Mouse (Mus musculus): ENCODE measurements at regions not wholly inside any gene's neighbourhood (a gene's known extent, or its start where the extent isn't known, plus 50 kb on each side); places are given as distances from the start of the nearest gene placed in this dataset.

DNA sequence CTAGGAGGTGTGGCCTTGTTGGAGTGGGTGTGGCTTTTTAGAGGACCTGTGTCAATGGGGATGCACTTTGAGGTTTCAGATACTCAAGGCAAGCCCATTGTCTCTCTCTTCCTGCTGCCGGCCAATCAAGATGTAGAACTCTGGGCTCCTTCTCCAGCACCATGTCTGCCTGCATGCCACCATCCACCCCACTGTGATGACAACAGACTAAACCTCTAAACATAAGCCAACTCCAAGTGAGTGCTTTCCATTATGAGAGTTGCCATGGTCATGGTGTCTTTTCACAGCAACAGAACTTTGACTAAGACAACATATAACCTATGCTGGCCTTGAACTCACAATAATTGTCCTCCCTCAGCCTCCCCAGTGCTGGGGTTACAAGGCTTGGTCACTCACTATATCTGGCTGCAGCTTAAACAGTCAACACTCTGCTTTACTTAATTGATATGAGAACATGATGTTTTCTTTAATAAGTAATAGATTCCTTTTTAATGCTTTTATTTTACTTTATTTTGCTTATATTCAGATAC lies 246.7 kb upstream of the Tsc22d2 start:
- no peaks in the 10 kb centered on the region for H3K36me3 ChIP-seq (ENCODE audit: control insufficient read depth, insufficient read depth, low read length)
- 100% methylated on average over 1 of the region's 1 CpGs for WGBS
- H3K4me2 ChIP-seq (ENCODE audit: low read length), result no peak overlapping the region
- ATAC-seq (no peak), DNase-seq (ENCODE audit: low spot score) (no peak)
- H3K4me1 ChIP-seq (ENCODE audit: control insufficient read depth, insufficient read depth, low read length), result no peaks in the 10 kb centered on the region
- no peak overlapping the region for H3K4me3 ChIP-seq (ENCODE audit: low read depth, low read length)
- no peak overlapping the region for H3K27ac ChIP-seq (ENCODE audit: low read depth, low read length)
- H3K9ac ChIP-seq (ENCODE audit: low read length), result no peak overlapping the region
- H3K27me3 ChIP-seq (replicated peaks; ENCODE audit: control insufficient read depth, insufficient read depth, low read length), result no peaks in the 10 kb centered on the region
- H3K9me3 ChIP-seq (replicated peaks; ENCODE audit: control insufficient read depth, low read length), result no peaks in the 10 kb centered on the region

DNA sequence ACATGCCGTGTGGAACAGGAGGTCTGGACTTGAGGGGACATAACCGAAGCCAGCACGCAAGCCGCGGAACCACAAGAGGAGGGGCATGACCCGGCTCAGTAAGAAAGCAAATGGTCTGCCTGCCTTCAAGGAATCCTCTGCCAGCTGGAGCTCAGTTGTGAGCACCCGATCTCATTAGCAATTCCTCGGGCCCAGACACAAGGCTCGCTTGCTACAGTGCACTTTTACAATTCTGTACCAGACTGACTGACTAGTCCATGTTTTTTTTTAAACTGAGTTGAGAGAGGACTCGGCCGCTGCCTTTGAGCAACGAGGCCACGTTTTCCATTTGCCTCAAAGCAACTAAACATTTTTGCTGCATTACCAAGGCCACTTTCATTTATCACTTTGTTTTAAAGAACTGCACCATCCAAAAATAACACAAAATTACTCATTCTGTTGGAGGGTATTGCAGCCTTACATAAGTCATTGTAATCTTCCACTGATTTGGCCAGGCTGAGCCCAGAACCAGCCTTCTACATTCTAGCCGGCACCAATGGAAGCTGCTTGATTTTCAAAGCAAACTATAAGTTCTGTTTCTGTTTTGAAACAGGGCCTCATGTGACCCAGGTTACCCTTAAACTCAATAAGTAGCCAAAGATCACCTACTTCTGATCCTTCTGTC lies 245.9 kb upstream of the Tsc22d2 start:
- WGBS, result 38% methylated on average over 14 of the region's 14 CpGs
- Histone ChIP-seq H3K27me3 (replicated peaks; ENCODE audit: control insufficient read depth, insufficient read depth, low read length) (no peaks in the 10 kb centered on the region), H3K4me2 (ENCODE audit: low read length) (no peak overlapping the region), H3K4me3 (ENCODE audit: low read depth, low read length) (no peak overlapping the region), H3K9ac (ENCODE audit: low read length) (no peak overlapping the region), H3K9me3 (replicated peaks; ENCODE audit: control insufficient read depth, low read length) (no peaks in the 10 kb centered on the region), H3K36me3 (ENCODE audit: control insufficient read depth, insufficient read depth, low read length) (no peaks in the 10 kb centered on the region), H3K27ac (ENCODE audit: low read depth, low read length) (no peak overlapping the region), H3K4me1 (ENCODE audit: control insufficient read depth, insufficient read depth, low read length) (no peaks in the 10 kb centered on the region)
- peak; percentile 73 for ATAC-seq
- DNase-seq (ENCODE audit: low spot score), result peak; percentile 74

DNA sequence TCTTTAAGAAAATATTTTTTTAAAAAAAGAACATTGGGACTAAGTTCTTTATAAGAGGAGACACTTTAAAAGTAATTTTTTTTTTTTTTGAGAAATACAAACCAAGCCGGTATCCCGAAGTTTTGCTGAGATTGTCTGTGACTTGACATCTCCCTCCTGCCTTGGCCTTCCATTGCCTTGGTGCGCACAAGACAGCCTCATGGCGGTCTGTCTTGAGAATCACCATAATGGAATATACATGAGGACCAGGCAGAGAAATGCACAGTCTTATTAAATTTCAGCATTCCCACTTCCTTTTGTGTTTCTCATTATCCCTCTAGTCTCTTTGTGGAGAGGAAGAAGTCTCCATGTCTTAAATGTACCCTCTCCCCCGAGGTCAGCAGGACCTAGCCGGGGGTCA lies 244.7 kb upstream of the Tsc22d2 start:
- ATAC-seq, result no peak
- 82% methylated on average over 6 of the region's 6 CpGs for WGBS
- H3K9ac ChIP-seq (ENCODE audit: low read length), result no peak overlapping the region

DNA sequence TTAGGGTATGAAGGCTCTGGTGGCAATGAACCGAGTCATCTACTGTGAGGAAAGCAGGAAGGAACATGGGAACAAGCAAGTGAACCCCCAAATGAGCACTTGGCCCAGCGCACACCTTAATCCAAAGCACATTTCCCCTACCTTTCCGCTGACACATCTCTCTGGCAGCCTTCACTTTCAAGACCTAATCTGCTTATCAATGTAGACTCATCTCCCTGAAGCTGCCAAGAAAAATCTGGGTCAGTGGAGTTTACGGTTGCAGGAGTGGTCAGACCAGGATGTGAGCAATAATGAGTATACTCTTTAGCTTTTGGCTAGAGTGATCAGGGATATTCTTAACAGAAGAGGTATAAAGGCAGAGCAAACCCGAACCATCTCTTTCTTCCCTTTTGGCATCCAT lies 242.4 kb upstream of the Tsc22d2 start:
- no peak for ATAC-seq
- no peak overlapping the region for H3K4me2 ChIP-seq (ENCODE audit: low read length)
- no peaks in the 10 kb centered on the region for H3K9me3 ChIP-seq (replicated peaks; ENCODE audit: control insufficient read depth, low read length)
- DNase-seq (ENCODE audit: low spot score), result no peak
- no peak overlapping the region for H3K9ac ChIP-seq (ENCODE audit: low read length)
- no peaks in the 10 kb centered on the region for H3K4me1 ChIP-seq (ENCODE audit: control insufficient read depth, insufficient read depth, low read length)
- WGBS, result 86% methylated on average over 5 of the region's 5 CpGs
- no peaks in the 10 kb centered on the region for H3K27me3 ChIP-seq (replicated peaks; ENCODE audit: control insufficient read depth, insufficient read depth, low read length)
- H3K27ac ChIP-seq (ENCODE audit: low read depth, low read length), result no peak overlapping the region
- H3K36me3 ChIP-seq (ENCODE audit: control insufficient read depth, insufficient read depth, low read length), result no peaks in the 10 kb centered on the region
- H3K4me3 ChIP-seq (ENCODE audit: low read depth, low read length), result no peak overlapping the region

More for the DNA sequence above, 244.7 kb upstream of the Tsc22d2 start:
- Histone ChIP-seq H3K27me3 (replicated peaks; ENCODE audit: control insufficient read depth, insufficient read depth, low read length) (no peaks in the 10 kb centered on the region), H3K4me1 (ENCODE audit: control insufficient read depth, insufficient read depth, low read length) (no peaks in the 10 kb centered on the region), H3K9me3 (replicated peaks; ENCODE audit: control insufficient read depth, low read length) (no peaks in the 10 kb centered on the region), H3K36me3 (ENCODE audit: control insufficient read depth, insufficient read depth, low read length) (no peaks in the 10 kb centered on the region), H3K27ac (ENCODE audit: low read depth, low read length) (no peak overlapping the region), H3K4me2 (ENCODE audit: low read length) (no peak overlapping the region), H3K4me3 (ENCODE audit: low read depth, low read length) (no peak overlapping the region)
- DNase-seq (ENCODE audit: low spot score), result no peak

DNA sequence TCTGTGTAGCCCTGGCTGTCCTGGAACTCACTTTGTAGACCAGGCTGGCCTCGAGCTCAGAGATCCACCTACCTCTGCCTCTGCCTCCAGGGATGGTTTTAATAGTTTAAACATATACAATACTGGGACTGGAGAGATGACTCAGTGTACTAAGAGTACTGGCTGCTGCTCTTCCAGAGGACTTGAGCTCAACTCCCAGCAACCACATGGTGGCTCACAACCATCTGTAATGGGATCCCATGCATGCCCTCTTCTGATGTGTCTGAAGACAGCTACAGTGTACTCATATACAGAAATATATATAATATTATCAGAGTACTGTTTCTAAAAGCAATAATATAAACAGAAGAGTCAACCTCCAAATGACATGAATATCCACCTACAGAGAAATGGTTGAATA lies 240.7 kb upstream of the Tsc22d2 start:
- Histone ChIP-seq H3K36me3 (ENCODE audit: control insufficient read depth, insufficient read depth, low read length) (no peaks in the 10 kb centered on the region), H3K9ac (ENCODE audit: low read length) (no peak overlapping the region), H3K4me1 (ENCODE audit: control insufficient read depth, insufficient read depth, low read length) (no peaks in the 10 kb centered on the region), H3K9me3 (replicated peaks; ENCODE audit: control insufficient read depth, low read length) (no peaks in the 10 kb centered on the region), H3K27me3 (replicated peaks; ENCODE audit: control insufficient read depth, insufficient read depth, low read length) (no peaks in the 10 kb centered on the region), H3K4me3 (ENCODE audit: low read depth, low read length) (no peak overlapping the region), H3K4me2 (ENCODE audit: low read length) (no peak overlapping the region), H3K27ac (ENCODE audit: low read depth, low read length) (no peak overlapping the region)
- ATAC-seq, result no peak
- WGBS, result 76% methylated on average over 1 of the region's 1 CpGs
- DNase-seq (ENCODE audit: low spot score), result no peak

DNA sequence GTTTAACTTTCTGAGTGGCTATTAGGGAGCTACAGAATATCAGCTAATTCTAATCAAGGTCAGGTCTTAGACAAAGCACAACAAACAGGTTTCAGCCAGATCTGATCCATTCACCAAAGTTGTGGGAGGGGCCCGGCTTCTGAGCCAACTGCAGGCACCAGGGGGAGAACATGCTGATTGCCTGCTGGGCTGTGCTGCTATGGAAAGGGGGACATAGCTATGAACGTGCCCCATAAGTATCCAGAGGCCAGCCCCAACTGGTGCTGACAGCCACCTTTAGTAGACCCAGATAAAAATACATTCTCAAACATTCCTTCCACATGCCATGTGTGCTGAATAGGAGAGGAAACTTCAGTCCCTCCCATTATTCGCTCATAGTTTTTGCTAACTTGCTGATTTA lies 232.8 kb upstream of the Tsc22d2 start:
- Histone ChIP-seq H3K4me2 (ENCODE audit: low read length) (no peak overlapping the region), H3K4me1 (ENCODE audit: control insufficient read depth, insufficient read depth, low read length) (no peaks in the 10 kb centered on the region), H3K36me3 (ENCODE audit: control insufficient read depth, insufficient read depth, low read length) (no peaks in the 10 kb centered on the region), H3K9ac (ENCODE audit: low read length) (no peak overlapping the region), H3K27me3 (replicated peaks; ENCODE audit: control insufficient read depth, insufficient read depth, low read length) (no peaks in the 10 kb centered on the region), H3K27ac (ENCODE audit: low read depth, low read length) (no peak overlapping the region), H3K4me3 (ENCODE audit: low read depth, low read length) (no peak overlapping the region), H3K9me3 (replicated peaks; ENCODE audit: control insufficient read depth, low read length) (no peaks in the 10 kb centered on the region)
- ATAC-seq (no peak), DNase-seq (ENCODE audit: low spot score) (no peak)
- 41% methylated on average over 3 of the region's 3 CpGs for WGBS

DNA sequence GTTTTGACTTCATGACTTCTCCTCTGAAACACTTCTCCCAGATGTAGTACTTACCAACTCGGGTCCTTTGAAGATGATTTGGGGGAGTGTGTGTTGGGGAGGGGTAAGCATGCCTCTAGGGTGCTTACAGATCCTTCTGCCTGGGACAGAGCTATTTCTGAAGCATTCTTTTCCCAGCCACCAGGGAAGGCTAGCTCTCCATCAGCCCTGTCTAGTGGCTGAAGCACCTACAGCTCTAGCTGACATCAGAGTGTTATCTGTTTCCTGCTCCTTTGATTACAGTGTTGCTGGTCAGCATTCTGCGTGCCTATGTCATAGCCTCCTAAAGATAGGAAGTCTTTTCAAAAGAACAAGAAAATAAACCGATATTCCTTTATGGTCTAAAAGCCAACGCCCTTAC lies 232.2 kb upstream of the Tsc22d2 start:
- no peaks in the 10 kb centered on the region for H3K27me3 ChIP-seq (replicated peaks; ENCODE audit: control insufficient read depth, insufficient read depth, low read length)
- DNase-seq (ENCODE audit: low spot score), result no peak
- H3K27ac ChIP-seq (ENCODE audit: low read depth, low read length), result no peak overlapping the region
- no peaks in the 10 kb centered on the region for H3K9me3 ChIP-seq (replicated peaks; ENCODE audit: control insufficient read depth, low read length)
- H3K4me1 ChIP-seq (ENCODE audit: control insufficient read depth, insufficient read depth, low read length), result no peaks in the 10 kb centered on the region
- no peak overlapping the region for H3K4me3 ChIP-seq (ENCODE audit: low read depth, low read length)
- no peak overlapping the region for H3K4me2 ChIP-seq (ENCODE audit: low read length)
- H3K36me3 ChIP-seq (ENCODE audit: control insufficient read depth, insufficient read depth, low read length), result no peaks in the 10 kb centered on the region
- no peak overlapping the region for H3K9ac ChIP-seq (ENCODE audit: low read length)
- ATAC-seq, result no peak
- WGBS, result 82% methylated on average over 4 of the region's 4 CpGs

DNA sequence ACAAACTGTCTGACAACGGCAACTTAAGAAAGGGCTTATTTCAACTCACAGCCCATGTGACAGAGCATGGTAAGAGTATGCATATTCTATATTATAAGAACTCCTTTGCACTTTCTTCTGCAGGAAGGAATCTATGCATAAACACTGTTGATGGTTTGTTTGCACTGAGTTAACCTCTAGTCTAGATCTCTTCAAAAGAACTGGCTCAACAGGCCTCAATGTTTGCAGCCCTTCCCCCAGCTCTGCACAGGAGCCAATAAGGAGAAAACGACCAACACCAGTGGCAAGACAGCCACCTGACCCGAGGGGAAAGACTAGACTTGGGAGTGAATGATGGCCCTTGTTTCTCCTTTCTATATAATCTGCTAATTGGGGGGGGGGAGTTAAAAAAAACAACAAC lies 231.2 kb upstream of the Tsc22d2 start:
- DNase-seq (ENCODE audit: low spot score) (no peak), ATAC-seq (no peak)
- Histone ChIP-seq H3K4me1 (ENCODE audit: control insufficient read depth, insufficient read depth, low read length) (no peaks in the 10 kb centered on the region), H3K4me2 (ENCODE audit: low read length) (no peak overlapping the region), H3K9ac (ENCODE audit: low read length) (no peak overlapping the region), H3K27ac (ENCODE audit: low read depth, low read length) (no peak overlapping the region), H3K36me3 (ENCODE audit: control insufficient read depth, insufficient read depth, low read length) (no peaks in the 10 kb centered on the region), H3K27me3 (replicated peaks; ENCODE audit: control insufficient read depth, insufficient read depth, low read length) (no peaks in the 10 kb centered on the region), H3K4me3 (ENCODE audit: low read depth, low read length) (no peak overlapping the region), H3K9me3 (replicated peaks; ENCODE audit: control insufficient read depth, low read length) (no peaks in the 10 kb centered on the region)
- 47% methylated on average over 3 of the region's 3 CpGs for WGBS

DNA sequence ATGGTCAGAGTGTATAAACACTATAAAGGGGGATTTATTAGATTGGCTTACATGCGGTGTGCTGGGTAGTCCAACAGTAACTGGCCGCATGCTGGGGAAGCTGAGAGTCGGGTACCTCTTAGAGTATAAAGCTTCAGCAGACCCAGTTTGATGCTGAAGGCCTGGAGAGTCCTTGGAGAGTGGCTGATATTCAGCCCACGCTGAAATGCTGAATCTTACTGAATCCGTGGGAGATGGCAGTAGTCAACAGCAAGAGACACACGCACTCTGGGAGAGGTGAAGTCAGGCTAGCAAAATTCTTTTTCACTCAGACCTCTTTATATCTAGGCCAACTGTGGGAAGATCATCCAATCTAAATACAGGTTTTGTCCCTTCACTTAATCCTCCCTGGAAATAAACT lies 214.1 kb upstream of the Tsc22d2 start:
- DNase-seq (ENCODE audit: low spot score), result no peak
- 85% methylated on average over 6 of the region's 6 CpGs for WGBS

More for the DNA sequence above, 214.1 kb upstream of the Tsc22d2 start:
- Histone ChIP-seq H3K36me3 (ENCODE audit: control insufficient read depth, insufficient read depth, low read length) (no peaks in the 10 kb centered on the region), H3K4me2 (ENCODE audit: low read length) (no peak overlapping the region), H3K27ac (ENCODE audit: low read depth, low read length) (no peak overlapping the region), H3K9ac (ENCODE audit: low read length) (no peak overlapping the region), H3K27me3 (replicated peaks; ENCODE audit: control insufficient read depth, insufficient read depth, low read length) (no peaks in the 10 kb centered on the region), H3K4me1 (ENCODE audit: control insufficient read depth, insufficient read depth, low read length) (no peaks in the 10 kb centered on the region), H3K4me3 (ENCODE audit: low read depth, low read length) (no peak overlapping the region), H3K9me3 (replicated peaks; ENCODE audit: control insufficient read depth, low read length) (no peaks in the 10 kb centered on the region)
- ATAC-seq, result no peak
